Mouse (Mus musculus) small intestine, adult 2 months (tissue): Measurements from ENCODE around the gene Abat. TPM values are rescaled to one million over a fixed set of nuclear protein-coding genes. Genes with fewer than 3 reads are reported as not detected.
A peak's percentile ranks its signal among the peaks of the same experiment; 100 is the strongest.

Experiments used
- H3K27ac ChIP-seq: fragments of 200-500 bp; 2 replicates; pipeline ENCODE4 v1.5.1; 2012; ENCODE audit warnings: low read depth, low read length, control low read depth, inconsistent platforms; ENCODE audit not compliant: insufficient read depth
- H3K27me3 ChIP-seq: fragments of 200-500 bp; 2 replicates; pipeline ENCODE4 v1.6.1; 2012; ENCODE audit warnings: mild to moderate bottlenecking, moderate library complexity, low read length, inconsistent platforms; ENCODE audit not compliant: control insufficient read depth, insufficient read depth
- H3K36me3 ChIP-seq: fragments of 200-500 bp; 2 replicates; pipeline ENCODE4 v1.6.1; 2012; ENCODE audit warnings: mild to moderate bottlenecking, low read length, control low read depth, inconsistent platforms; ENCODE audit not compliant: control insufficient read depth, insufficient read depth
- H3K4me1 ChIP-seq: fragments of 200-500 bp; 2 replicates; pipeline ENCODE4 v1.6.1; 2012; ENCODE audit warnings: low read length, inconsistent platforms, mixed read lengths; ENCODE audit not compliant: control insufficient read depth, insufficient read depth, insufficient read length
- H3K4me3 ChIP-seq: fragments of 200-500 bp; 2 replicates; pipeline ENCODE4 v1.5.1; 2012; ENCODE audit warnings: low read depth, mild to moderate bottlenecking, control low read depth, inconsistent platforms, low read length, moderate library complexity
- CTCF ChIP-seq: fragments of 200-500 bp; IDR thresholded peaks from 2 replicates; pipeline ENCODE4 v1.5.1; 2012; ENCODE audit warnings: low read depth, mild to moderate bottlenecking, control low read depth, inconsistent platforms, low read length, moderate library complexity, mixed read lengths; ENCODE audit not compliant: insufficient replicate concordance, insufficient read length; ENCODE audit errors: extremely low read depth
- POLR2A ChIP-seq: fragments of 200-500 bp; IDR thresholded peaks from 2 replicates; pipeline ENCODE4 v1.6.1; 2012; ENCODE audit warnings: low read depth, mild to moderate bottlenecking, control low read depth, inconsistent platforms, low read length, moderate library complexity
- WGBS: fragments of 180-500 bp; shearing (Covaris S2); methylation state at CpG from one replicate; pipeline ENCODE4 v1.1.7; 2018; 5-methylcytosine and 5-hydroxymethylcytosine counted together
- polyA plus RNA-seq: library from polyadenylated mRNA; depleted of rRNA; stranded (reverse); fragments of >200 nt; gene quantifications from 2 replicates; pipeline ENCODE4 v1.2.3, GENCODE M21; 2012

Gene Abat
- polyA plus RNA-seq, 1 experiment = 22.0 TPM

- Histone ChIP-seq H3K4me3 (no peak overlapping the region), H3K27me3 (no peaks in the 10 kb centered on the region), H3K27ac (peak overlapping the region; percentile 72), H3K36me3 (no peaks in the 10 kb centered on the region), H3K4me1 (peaks cover 31% of the 10 kb centered on the region)
- TF ChIP-seq POLR2A (no peak), CTCF (no peak)
- 85% methylated on average over 2 of the region's 2 CpGs for WGBS
These were observed 51.6 kb downstream of the Abat start for GRCm38 (mm10) chr16:8564836-8565235.

DNA sequence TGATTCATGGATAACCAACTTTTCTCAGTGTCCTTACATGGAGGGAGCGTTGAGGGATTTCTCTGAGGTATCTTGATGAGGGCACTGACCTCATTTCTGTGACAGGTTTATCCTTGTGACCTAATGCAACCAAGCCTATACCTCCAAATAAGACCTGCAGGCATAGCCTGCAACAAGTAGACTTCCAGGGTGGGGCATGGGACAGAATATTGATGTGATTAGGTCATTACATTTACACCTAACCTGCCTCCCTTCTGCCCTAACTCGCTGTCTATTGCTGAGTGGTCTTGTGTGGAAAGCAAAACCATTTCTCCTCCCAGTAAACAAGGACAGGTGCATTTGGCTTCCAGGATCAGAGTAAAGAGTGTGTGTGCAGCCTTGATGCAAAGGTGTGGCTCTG, 52.3 kb downstream of the Abat start:
- no peak overlapping the region for H3K4me3 ChIP-seq
- peak overlapping the region; percentile 94 for H3K27ac ChIP-seq
- peaks cover 37% of the 10 kb centered on the region for H3K4me1 ChIP-seq
- H3K36me3 ChIP-seq = no peaks in the 10 kb centered on the region
- TF ChIP-seq CTCF (no peak), POLR2A (no peak)
- H3K27me3 ChIP-seq = no peaks in the 10 kb centered on the region
- 44% methylated on average over 2 of the region's 2 CpGs for WGBS

DNA sequence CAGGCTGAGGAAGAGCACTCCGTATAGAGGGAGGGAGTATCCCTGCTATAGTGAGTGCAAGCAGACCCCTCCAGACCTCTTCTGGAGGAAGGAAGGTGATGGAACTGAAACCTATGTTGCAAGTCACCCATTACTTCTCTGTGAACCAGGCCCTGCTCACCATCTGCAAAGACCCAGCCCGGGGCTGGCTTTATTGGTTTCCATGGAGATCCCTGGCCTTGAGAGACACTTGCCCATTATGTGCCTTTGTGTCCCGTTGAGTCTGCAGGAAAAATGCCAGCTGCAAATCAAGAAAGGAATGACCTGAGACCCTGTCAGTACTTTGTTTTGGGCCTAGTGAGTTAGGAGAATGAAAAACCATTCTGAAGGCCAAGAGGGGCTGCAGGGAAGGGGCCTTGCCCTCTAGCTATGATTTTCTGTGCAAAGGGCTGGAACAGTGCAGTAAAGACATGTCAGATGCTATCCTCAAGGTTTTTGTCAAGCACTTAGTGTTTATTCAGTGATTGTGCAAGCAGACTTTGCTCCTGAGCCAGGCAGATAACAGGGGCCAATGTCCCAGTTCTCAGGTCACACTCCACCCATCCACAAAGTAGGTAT, 53.0 kb downstream of the Abat start:
- WGBS = 14% methylated on average over 3 of the region's 3 CpGs
- peak overlapping the region; percentile 94 for H3K27ac ChIP-seq
- H3K36me3 ChIP-seq = no peaks in the 10 kb centered on the region
- no peaks in the 10 kb centered on the region for H3K27me3 ChIP-seq
- TF ChIP-seq POLR2A (no peak), CTCF (no peak)
- no peak overlapping the region for H3K4me3 ChIP-seq
- peaks cover 40% of the 10 kb centered on the region for H3K4me1 ChIP-seq

GRCm38 (mm10) chr16:8568881-8569280, 55.7 kb downstream of the Abat start:
- no peak for TF ChIP-seq CTCF
- no peak for TF ChIP-seq POLR2A
- H3K27ac ChIP-seq = no peak overlapping the region
- peaks cover 57% of the 10 kb centered on the region for H3K4me1 ChIP-seq
- no peak overlapping the region for H3K4me3 ChIP-seq
- no peaks in the 10 kb centered on the region for H3K27me3 ChIP-seq
- H3K36me3 ChIP-seq = no peaks in the 10 kb centered on the region; the same call in 1 of the 2 replicates
- WGBS = 82% methylated on average over 7 of the region's 7 CpGs

GRCm38 (mm10) chr16:8570336-8570735, 57.1 kb downstream of the Abat start:
- WGBS = 88% methylated on average over 12 of the region's 12 CpGs
- no peak for TF ChIP-seq CTCF
- no peak for TF ChIP-seq POLR2A
- Histone ChIP-seq H3K4me1 (peaks cover 54% of the 10 kb centered on the region), H3K36me3 (no peaks in the 10 kb centered on the region; the same call in 1 of the 2 replicates), H3K27ac (peak overlapping the region; percentile 83), H3K27me3 (no peaks in the 10 kb centered on the region), H3K4me3 (no peak overlapping the region)

DNA sequence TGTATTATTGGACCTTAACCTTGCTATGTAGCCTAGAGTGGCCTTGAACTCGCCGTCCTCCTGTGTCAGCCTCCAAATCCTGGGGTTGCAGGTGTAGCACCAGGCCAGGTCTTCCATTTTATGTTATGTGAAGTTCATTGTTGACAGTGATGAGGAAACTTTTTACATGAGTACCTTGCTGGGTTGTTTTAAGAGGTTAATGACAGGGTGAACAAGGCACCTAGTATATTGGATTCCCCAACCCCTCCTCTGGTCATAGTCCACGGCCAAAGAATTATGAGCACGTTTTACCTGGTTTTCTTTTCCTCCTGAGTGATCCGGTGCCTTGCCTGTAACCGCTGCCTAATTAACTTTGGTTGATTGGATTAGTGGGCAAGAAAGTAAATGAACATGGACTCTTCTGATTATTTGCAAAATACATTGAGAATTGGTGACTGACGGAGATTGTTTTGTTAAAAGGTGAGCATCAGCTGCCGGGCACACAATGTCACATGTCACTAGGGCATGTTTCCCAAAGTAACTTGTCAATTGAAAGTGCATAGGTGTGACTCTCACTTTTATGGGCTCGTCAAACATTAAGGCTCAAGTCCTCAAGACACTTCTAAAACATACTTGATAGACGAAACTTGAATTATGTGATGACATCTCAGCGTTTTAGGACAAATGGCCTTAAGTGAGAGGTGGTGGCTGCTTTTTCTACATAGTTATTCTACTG, 57.8 kb downstream of the Abat start:
- Histone ChIP-seq H3K27me3 (no peaks in the 10 kb centered on the region), H3K36me3 (no peaks in the 10 kb centered on the region; the same call in 1 of the 2 replicates), H3K4me3 (no peak overlapping the region), H3K27ac (peak overlapping the region; percentile 83), H3K4me1 (peaks cover 47% of the 10 kb centered on the region)
- WGBS = 31% methylated on average over 11 of the region's 11 CpGs
- TF ChIP-seq CTCF = no peak

- no peak for TF ChIP-seq CTCF
- Histone ChIP-seq H3K27me3 (no peaks in the 10 kb centered on the region), H3K4me3 (no peak overlapping the region), H3K36me3 (no peaks in the 10 kb centered on the region; the same call in 1 of the 2 replicates), H3K4me1 (peaks cover 33% of the 10 kb centered on the region), H3K27ac (peak overlapping the region; percentile 65)
- WGBS = 38% methylated on average over 4 of the region's 4 CpGs
These were observed 59.8 kb downstream of the Abat start for GRCm38 (mm10) chr16:8573041-8573440.
